Mouse (Mus musculus): ENCODE data around the gene Dram1. TPM values are rescaled to one million over a fixed set of nuclear protein-coding genes. Genes with fewer than 3 reads are reported as not detected.

The Dram1 gene
- polyA plus RNA-seq (2021; fragmentation: Nextera tagmentation), result 0.54 and 0.64 TPM in 2 replicates
- long read RNA-seq, experiment 1, partial matches to known transcripts, result 0 of 1 reads
- long read RNA-seq, experiment 1, other reads (novel, unspliced or antisense), result 1 of 1 reads
- long read RNA-seq, experiment 2, partial matches to known transcripts, result 0 of 14 reads
- long read RNA-seq, experiment 2, other reads (novel, unspliced or antisense), result 10 of 14 reads

DNA sequence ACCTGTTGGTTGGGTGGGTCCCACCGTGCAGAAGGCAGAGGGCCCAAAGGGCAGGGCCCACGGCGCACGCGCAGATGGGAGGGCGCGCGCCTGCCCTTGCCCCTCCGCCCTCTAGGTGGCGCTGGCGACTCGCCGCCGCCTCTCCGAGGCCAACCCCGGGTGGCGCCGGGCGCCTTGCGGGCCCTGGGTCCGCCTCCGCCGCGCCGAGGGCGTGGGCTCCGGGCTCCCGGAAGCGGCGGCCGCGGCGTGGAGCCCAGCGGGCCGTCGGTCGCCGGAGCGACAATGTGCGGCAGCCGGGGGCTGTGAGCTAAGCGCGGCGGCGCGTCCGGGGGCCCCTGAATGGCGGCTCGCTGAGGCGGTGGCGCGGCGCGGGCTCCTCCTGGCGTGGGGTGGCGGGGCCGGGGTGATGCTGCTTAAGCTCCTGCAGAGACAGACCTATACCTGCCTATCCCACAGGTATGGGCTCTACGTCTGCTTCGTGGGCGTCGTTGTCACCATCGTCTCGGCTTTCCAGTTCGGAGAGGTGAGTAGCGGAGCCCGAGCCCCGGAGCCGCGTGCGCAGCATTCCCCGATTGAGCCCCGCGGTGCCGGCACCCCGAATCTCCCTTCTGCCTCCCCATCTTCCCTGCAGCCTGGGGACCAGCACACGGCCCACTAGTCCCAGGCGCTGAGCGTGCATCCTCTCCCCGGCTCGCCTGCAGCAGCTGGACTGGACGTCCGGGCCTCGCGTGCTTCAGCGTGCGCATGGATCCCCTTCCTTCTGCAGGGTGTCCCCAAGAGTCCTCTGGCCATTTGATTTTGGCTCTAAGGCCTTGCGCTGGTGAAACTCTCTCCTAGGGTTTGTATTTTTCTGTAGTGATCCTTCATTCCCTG, at the start of gene Dram1, which contains the start of gene Gnptab:
Gene Dram1, minus strand, starts transcription at position 68 of the 873 bp plus-strand sequence.
Gene Gnptab, plus strand, starts transcription at position 120 of the 873 bp plus-strand sequence.

Other genes starting within 250 kb of the Dram1 start
- gene Parpbp, start 232.1 kb downstream of the Dram1 start, polyA plus RNA-seq (2021; fragmentation: Nextera tagmentation), result 0.33 and 0.54 TPM in 2 replicates
- gene Nup37, start 232.1 kb downstream of the Dram1 start, polyA plus RNA-seq (2021; fragmentation: Nextera tagmentation), result 7.6 and 7.9 TPM in 2 replicates
- gene Washc3, start 178.0 kb downstream of the Dram1 start, polyA plus RNA-seq (2021; fragmentation: Nextera tagmentation), result 52.2 and 54.1 TPM in 2 replicates
- 11.5 and 11.9 TPM in 2 replicates for gene Gnptab, start 52 bp upstream of the Dram1 start, polyA plus RNA-seq (2021; fragmentation: Nextera tagmentation)
- gene Sycp3, start 80.5 kb upstream of the Dram1 start, polyA plus RNA-seq (2021; fragmentation: Nextera tagmentation), result 0.13 and 0.63 TPM in 2 replicates
- gene Chpt1, start 125.0 kb upstream of the Dram1 start, polyA plus RNA-seq (2021; fragmentation: Nextera tagmentation), result 31.4 and 40.6 TPM in 2 replicates
- 0.68 and 0.75 TPM in 2 replicates for gene Mybpc1, start 226.1 kb upstream of the Dram1 start, polyA plus RNA-seq (2021; fragmentation: Nextera tagmentation)

Measured in layer of hippocampus, adult 6 months (tissue).